Mouse (Mus musculus) adrenal gland, postnatal 25 days (tissue): ENCODE results near the gene Nup160. TPM values are rescaled to one million over a fixed set of nuclear protein-coding genes. Genes with fewer than 3 reads are reported as not detected.
A peak's percentile ranks its signal among the peaks of the same experiment; 100 is the strongest.

Experiments used
- DNase-seq: peaks from one replicate; pipeline ENCODE4 v3.0.0; 2021; ENCODE audit warnings: mixed read lengths
- total RNA-seq: library from RNA; stranded (reverse); gene quantifications from 2 replicates; pipeline ENCODE4 v1.2.3, GENCODE M21; 2021

Nup160 gene
- total RNA-seq, 1 experiment from 2014 or later, result 23.4 TPM

DNA sequence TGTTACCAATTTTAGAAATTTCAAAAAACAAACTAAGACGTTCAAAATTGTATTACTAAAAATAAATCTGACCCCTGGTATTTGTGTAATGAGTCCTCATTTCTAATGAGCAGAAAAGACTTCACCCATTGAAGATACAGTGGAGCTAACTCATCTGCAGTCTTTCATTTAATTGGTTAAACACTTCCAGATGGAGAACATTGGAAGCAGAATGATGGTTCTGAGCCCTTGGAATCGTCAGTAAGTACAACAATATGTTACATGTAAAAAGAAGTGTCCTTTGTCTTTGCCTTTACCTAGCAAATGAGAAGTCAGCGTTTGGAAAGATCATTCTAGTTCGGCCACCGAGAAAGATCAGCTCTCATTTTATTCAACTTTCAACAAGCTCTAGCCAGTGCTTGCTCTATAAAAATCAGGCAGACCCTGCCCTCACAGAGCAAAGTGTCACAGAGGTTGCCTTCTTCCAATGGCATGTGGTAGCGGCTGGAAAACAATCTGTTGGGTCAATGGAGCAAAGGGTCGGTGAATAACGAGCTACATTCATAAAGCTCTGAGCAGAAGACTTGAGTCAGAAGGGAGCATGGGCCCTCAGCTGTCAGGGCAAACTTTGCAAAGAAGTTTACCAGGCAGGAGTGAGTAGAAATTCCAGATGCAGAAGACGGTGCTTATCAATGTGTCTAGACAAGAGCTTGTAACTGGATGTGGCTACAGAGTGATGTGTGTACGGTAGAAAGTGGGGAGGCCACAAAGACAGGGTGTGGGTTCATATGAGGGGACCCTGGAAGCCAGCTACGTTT lies 10.2 kb upstream of the Nup160 start:
- no peak for DNase-seq

DNA sequence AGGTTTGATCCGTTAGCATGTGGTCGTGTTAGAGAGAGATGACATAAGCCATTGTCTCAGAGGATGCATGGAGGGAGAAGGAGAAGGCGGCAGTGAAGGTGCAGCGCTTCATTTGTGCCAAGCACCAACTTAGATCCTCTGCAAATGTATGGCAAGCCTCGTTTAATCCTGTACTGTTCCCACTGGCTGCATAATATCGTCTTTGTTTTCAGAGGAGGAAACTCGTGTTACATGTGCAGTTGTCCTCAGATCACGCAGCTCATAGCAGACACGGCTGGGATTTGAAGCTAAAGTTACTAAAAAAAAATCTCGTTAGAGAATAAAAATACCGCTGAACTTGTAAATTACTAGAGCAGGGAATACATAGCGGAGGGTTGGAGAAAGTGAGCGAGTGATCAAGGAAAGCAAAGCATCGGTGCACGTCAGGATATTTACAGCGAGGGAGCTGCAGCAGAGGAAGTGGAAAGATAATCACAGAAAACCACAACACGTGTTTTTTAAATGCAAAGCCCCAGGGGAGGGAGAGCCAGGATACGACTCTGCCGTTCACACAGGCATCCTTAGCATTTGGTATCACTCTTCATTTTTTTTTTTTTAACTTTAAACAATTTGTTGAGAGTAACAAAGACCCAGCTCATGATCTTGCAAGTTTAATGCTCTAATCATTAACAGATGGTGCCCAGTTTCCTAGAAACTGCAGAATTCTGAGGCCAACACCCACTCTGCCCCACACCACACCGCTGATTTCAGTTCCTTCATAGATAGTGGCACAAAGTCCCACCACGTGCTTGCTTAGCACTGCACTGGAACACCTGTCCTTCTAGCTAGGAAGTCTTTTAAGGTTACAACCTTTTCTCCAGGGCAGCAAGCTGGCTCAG lies 9.4 kb upstream of the Nup160 start:
- DNase-seq, result no peak

DNA sequence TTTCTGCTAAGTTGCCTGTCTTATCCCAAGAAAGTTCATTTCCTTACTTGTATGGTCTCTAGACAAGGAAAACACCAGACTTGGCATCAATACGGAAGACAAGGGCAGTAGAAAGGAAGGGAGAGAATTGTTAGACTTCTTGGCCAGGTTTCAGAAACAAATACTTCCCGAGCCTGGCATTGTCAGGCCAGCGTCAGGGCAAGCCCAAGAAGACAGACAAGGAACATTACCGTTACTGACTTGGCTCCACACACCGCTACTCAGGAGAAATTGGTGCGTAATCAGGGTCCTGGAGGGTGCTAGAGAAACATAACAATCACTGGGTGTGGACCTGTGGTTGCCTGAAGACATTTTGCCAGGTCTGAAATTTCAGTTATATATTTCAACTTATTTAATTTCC lies 6.7 kb upstream of the Nup160 start:
- no peak for DNase-seq

GRCm38 (mm10) chr2:90673339-90673738 lies 3.7 kb upstream of the Nup160 start:
- DNase-seq, result no peak

DNA sequence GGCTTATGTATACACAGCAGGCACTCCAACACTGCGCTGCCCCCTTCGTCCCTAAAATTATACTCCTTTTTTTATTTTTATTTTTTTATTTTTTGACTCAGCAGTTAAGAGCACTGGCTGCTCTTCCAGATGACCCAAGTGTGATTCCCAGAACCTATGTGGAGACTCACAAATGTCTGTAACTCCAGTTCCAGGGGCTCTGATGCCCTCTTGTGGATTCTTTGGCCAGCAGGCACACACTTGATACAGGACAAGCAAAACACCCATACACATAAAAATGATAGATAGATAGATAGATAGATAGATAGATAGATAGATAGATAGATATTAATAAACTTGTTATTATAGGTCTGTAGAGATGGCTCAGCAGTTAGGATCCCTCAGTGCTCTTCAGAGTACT lies 2.5 kb upstream of the Nup160 start:
- no peak for DNase-seq

DNA sequence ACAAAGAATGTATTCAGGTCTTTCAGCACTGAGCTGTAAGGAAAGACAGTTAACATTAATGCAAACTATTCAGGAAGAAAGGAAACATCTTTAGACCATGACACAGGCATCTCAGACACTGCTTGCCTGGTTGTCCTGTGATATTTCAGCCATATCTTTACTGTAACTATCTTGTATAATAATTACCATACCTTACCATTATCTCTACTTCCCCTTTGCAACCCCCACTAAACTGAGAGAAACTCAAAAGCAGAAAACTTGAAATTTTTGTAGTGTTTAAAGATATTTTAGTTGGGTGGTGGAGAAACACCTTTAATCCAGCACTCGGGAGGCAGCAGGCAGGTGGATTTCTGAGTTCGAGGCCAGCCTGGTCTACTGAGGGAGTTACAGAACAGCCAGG lies 1.5 kb upstream of the Nup160 start:
- DNase-seq, result no peak

DNA sequence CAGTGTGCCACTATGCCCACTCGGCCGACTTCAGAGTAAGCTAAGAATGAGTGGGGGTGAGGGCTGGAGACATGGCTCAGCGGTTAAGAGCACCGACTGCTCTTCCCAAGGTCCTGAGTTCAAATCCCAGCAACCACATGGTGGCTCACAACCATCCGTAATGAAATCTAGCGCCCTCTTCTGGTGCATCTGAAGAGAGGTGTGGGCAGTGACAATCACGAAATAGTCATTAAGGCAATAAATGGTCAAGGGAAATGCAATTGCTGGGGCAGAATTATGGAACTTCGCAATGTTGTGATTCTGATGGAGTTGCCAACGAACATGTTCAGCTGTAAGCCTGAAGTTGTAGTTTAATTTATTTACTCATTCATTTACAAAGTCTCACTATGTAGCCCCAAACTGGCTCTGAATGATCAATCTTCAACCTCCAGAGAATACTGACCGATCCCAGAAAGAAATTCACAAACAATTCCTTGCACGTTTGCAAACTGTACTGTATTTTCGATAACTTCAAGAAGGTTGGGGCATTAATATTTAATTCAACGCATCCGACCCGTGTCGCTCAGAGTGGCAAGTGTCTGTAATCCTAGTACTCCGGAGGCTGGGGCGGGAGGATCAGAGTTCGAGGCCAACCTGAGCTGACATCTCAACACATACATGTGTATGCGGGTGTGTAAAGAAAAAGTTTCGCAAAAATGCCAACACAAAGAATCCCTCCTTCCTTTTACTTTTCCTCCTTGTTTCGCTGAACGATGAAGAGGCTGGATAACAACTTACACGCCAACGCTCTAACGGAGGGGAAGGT lies 1.4 kb downstream of the Nup160 start:
- peak; percentile 8 for DNase-seq

DNA sequence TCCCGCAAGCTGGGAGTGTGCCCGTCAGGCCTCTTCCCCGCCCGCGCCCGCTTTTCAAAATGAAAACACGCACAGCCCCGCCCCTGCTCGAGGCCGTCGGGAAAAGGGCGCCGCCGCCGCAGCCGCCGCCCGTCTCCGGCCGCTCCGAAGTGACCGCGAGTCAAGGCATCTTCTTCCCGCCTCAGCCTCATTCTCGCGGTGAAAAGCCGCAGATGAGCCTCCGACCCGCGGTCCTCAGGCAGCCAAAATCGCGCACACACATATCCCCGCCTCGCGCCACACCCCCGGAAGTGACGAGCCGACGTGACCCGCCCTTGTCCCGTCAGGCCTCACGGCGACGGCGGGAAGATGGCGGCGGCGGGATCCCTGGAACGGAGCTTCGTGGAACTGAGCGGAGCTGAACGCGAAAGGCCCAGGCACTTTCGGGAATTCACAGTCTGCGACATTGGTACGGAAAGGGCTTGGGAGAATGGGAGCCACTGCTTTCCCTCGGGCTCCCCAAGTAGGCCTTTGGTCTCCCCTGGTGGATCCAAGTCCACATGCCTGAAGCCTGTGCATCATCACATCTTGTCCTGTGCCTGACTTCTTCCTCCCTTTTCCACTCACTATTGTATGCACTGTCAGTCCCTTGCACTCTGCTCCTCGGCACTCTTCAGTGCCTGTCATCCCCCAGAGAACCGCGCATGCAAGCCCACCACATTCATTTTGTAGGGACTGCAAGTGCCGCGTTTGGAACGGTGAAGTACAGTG lies 2.2 kb downstream of the Nup160 start:
- peak; percentile 95 for DNase-seq

DNA sequence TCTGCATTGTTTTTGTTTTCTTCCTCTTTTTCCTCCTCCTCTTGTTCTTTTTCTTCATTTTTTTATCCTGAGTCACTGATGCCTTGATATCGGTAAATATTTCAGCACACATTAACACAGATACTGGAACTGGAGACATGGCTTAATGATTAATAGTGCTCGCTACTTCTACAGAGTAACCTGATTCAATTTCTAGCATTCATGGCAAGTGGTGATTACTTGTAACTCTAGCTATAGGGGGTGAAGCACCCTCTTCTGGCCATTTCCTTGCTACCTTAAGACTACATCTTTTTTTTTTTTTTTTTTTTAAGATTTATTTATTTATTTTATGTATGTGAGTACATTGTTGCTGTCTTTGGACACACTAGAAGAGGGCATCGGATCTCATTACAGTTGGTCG lies 23.9 kb downstream of the Nup160 start:
- no peak for DNase-seq

- DNase-seq, result no peak
Measured at GRCm38 (mm10) chr2:90708548-90708947, 31.5 kb downstream of the Nup160 start.

DNA sequence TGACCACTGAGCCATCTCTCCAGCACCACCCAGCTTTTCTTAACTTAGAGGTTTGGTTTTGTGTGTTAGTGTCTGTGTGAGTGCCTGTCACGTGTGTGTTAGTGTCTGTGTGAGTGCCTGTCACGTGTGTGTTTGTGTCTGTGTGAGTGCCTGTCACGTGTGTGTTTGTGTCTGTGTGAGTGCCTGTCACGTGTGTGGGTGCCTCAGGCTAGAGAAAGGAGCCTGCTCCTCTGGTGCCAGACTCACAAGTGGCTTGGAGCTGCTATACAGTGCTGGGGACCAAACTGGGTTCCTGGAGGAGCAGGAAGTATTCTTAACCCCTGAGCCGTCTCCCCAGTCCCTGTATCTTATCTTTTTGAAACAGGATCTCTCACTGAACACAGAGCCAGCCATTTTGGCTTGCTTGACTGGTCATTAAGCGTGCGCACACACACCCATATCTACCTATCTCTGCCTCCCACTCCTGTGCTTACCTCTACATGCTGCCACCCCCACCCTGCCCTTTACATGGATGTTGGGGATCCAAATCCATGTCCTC lies 38.6 kb downstream of the Nup160 start:
- DNase-seq, result no peak

DNA sequence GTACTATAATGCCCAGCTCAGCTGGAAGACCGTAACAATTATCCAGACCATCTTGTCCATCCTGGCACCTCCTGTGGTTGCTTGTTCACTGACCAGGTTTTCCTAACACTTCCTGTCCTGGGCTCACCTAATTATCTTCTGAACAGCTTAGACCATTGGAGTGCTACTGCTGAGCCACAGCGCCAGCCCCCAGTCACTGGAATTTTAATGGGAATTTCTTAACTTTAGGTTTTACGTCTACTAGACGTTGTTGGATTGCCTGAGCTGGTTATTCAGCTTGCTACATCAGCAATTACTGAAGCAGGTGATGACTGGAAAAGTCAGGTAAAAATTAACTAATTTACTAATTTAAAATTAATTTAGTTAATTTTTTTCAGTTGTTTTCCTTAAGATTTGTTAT lies 40.4 kb downstream of the Nup160 start:
- DNase-seq, result no peak

DNA sequence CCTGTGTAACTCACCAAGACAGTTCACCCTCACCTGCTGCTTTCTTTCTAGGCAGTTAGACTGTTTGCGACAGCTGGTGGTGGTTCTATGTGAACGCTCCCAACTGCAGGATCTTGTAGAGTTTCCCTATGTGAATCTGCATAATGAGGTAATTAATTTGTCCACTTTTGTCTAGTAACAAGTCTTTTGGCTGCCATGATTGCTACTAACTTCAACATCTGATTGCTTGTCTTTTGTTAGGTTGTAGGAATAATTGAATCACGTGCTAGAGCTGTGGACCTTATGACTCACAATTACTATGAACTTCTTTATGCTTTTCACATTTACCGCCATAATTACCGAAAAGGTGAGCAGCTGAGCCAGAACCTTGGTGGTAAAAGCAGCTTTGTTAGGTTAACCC lies 40.9 kb downstream of the Nup160 start:
- DNase-seq, result no peak

DNA sequence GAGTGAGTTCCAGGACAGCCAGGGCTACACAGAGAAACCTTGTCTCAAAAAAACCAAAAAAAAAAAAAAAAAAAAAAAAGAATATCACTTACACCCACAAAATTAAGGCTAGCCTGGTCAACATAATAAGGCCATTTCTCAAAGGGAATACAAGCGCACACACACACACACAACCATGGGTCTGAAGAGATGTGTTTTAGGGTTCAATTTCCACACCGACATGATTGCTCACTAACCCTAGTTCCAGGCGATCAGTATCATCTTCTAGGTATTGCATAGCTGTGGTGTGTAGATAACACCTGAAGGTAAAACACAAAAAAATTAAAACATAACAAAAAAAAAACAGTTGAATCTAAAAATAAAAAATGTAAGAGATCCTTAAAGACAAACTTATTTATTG lies 49.8 kb downstream of the Nup160 start:
- no peak for DNase-seq

DNA sequence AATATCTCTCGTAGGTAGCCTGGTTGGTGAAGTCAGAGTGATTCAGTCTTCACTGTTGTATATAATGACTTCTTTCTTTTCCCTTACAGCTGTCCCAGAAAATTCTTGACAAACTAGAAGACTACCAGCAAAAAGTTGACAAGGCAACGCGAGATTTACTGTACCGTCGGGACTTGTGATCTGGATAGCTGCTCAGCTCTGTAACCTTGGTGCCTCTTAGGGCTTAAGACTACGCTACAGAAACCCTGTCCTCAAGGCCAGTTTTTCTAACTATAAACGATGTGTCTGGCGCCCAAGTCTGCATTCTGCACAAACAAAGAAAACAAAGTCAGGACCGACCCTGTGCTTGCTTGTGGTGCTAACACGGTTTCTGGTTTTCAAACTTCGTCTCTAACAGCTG lies 58.3 kb downstream of the Nup160 start:
- no peak for DNase-seq

DNA sequence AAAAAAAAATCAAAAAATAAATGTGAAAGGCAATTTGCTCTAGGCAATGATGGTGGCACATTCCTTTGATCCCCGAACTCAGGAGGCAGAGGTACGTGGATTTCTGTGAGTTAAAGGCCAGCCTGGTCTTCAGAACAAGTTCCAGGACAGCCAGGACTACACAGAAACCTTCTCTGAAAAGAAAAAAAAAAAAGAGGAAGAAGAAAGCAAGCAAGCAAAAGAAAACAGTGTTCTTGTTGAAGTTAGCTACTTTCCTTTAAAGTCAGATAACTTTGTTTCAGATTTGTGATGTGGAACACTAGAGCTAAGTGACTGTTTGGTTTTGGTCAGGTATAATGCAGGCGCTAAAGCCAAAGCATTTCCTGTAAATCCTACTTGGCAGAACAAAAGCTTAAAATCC lies 61.8 kb downstream of the Nup160 start:
- no peak for DNase-seq

DNA sequence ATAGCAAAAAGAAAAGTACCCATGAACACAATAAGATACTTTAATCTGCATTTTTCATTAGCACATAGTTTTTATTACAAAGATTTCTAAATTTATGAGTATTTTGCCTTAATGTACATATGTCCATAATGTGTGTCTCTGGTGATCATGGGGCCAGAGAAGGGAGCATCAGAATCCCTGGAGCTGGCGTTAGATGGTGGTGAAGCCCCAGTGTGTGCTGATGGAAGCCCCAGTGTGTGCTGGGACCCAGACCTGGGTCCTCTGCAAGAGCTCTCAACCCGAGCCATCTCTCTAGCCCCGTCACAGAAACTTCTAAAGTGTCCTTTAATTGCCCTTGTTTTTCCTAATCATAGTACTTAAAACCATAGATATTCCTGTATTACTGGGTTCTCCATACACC lies 62.3 kb downstream of the Nup160 start:
- DNase-seq, result no peak

- DNase-seq, result no peak
Measured at GRCm38 (mm10) chr2:90739921-90740320, 62.9 kb downstream of the Nup160 start.

GRCm38 (mm10) chr2:90744285-90745052 lies 67.5 kb downstream of the Nup160 start:
- no peak for DNase-seq

DNA sequence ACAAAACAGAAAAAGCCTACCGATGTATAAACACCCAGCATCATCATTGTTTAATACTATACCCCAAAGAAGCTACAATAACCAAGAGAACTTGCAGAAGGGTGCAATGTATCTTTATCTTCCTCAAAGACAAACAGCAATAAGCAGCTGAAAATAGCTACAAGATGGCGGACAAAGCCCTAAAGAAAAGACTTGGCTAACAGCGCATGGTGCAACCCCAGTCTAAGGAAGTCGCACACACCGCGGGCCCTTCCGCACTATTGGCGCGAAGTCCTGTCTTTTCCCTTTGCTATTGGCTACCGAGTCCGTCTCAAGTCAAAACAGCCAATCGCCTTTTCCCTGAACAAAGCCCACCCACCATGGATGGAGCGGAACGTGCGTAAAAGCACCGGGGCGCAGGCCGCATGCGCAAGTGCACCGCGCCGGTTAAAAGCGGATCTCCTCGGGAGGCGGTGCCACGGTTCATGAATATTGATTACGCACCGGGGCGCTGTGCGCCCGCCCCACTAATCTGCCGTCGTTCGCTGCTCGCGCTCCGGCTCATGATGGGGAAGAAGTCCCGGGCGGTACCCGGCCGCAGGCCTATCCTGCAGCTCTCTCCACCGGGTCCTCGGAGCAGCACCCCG lies 68.2 kb downstream of the Nup160 start, which contains the start of gene Fnbp4:
TSS of gene Fnbp4 (plus strand) at position 318 of the 626 bp plus-strand sequence.
- peak; percentile 97 for DNase-seq
